Mouse (Mus musculus): ENCODE data around the gene Slc5a2. TPM values are rescaled to one million over a fixed set of nuclear protein-coding genes. Genes with fewer than 3 reads are reported as not detected.

The Slc5a2 gene
- polyA plus RNA-seq, 1 experiment from 2014 or later = not detected

- H3K9ac ChIP-seq (replicated peaks) = no peak overlapping the region
- H3K9me3 ChIP-seq = no peaks in the 10 kb centered on the region
- 69% methylated on average over 4 of the region's 4 CpGs for WGBS
- H3K36me3 ChIP-seq = no peaks in the 10 kb centered on the region
- no peaks in the 10 kb centered on the region for H3K4me1 ChIP-seq (replicated peaks)
- no peak overlapping the region for H3K27ac ChIP-seq
- H3K4me2 ChIP-seq = no peak overlapping the region
- H3K27me3 ChIP-seq = no peaks in the 10 kb centered on the region
- H3K4me3 ChIP-seq (replicated peaks) = no peak overlapping the region
- ATAC-seq (ENCODE audit: insufficient number of reproducible peaks, insufficient read depth, low FRiP score, low TSS enrichment, low read depth) = no peak
Observed at GRCm38 (mm10) chr7:128317011-128317410, 51.6 kb downstream of the Slc5a2 start.

- Histone ChIP-seq H3K9me3 (no peaks in the 10 kb centered on the region), H3K4me1 (replicated peaks) (no peaks in the 10 kb centered on the region), H3K4me3 (replicated peaks) (no peak overlapping the region), H3K4me2 (no peak overlapping the region), H3K9ac (replicated peaks) (no peak overlapping the region), H3K36me3 (no peaks in the 10 kb centered on the region), H3K27ac (no peak overlapping the region), H3K27me3 (no peaks in the 10 kb centered on the region)
- WGBS = 84% methylated on average over 7 of the region's 7 CpGs
- ATAC-seq (ENCODE audit: insufficient number of reproducible peaks, insufficient read depth, low FRiP score, low TSS enrichment, low read depth) = no peak
Observed at GRCm38 (mm10) chr7:128319140-128319539, 53.7 kb downstream of the Slc5a2 start.

GRCm38 (mm10) chr7:128320219-128320816 lies 54.9 kb downstream of the Slc5a2 start:
- Histone ChIP-seq H3K9ac (replicated peaks) (no peak overlapping the region), H3K4me3 (replicated peaks) (no peak overlapping the region), H3K27ac (no peak overlapping the region), H3K4me1 (replicated peaks) (no peaks in the 10 kb centered on the region), H3K4me2 (no peak overlapping the region), H3K27me3 (no peaks in the 10 kb centered on the region), H3K9me3 (no peaks in the 10 kb centered on the region), H3K36me3 (no peaks in the 10 kb centered on the region)
- 80% methylated on average over 2 of the region's 2 CpGs for whole genome bisulfite sequencing
- ATAC-seq (ENCODE audit: insufficient number of reproducible peaks, insufficient read depth, low FRiP score, low TSS enrichment, low read depth) = no peak

- Histone ChIP-seq H3K27me3 (no peaks in the 10 kb centered on the region), H3K4me3 (replicated peaks) (no peak overlapping the region), H3K9ac (replicated peaks) (no peak overlapping the region), H3K36me3 (no peaks in the 10 kb centered on the region), H3K4me2 (no peak overlapping the region), H3K4me1 (replicated peaks) (no peaks in the 10 kb centered on the region), H3K27ac (no peak overlapping the region), H3K9me3 (no peaks in the 10 kb centered on the region)
- 46% methylated on average over 7 of the region's 7 CpGs for WGBS
- no peak for ATAC-seq (ENCODE audit: insufficient number of reproducible peaks, insufficient read depth, low FRiP score, low TSS enrichment, low read depth)
Observed at GRCm38 (mm10) chr7:128321260-128321659, 55.8 kb downstream of the Slc5a2 start.

Small RNAs within 50 kb of the gene (microRNA-seq; reads per million reads assigned to microRNA genes)
- gene Mir3103 = 0.70 reads per million

Other genes with a start within 250 kb of the Slc5a2 start
- gene Itgam, start 203.0 kb upstream of the Slc5a2 start, polyA plus RNA-seq (2016; fragmentation: Nextera tagmentation; extraction: Ambion mirVana) = 0.64 and 0.89 TPM in 2 replicates
- not detected in 2 replicates for gene Gm49368, start 203.0 kb upstream of the Slc5a2 start, polyA plus RNA-seq (2016; fragmentation: Nextera tagmentation; extraction: Ambion mirVana)
- not detected in 2 replicates for gene Itgax, start 136.1 kb upstream of the Slc5a2 start, polyA plus RNA-seq (2016; fragmentation: Nextera tagmentation; extraction: Ambion mirVana)
- not detected in 2 replicates for gene Itgad, start 111.3 kb upstream of the Slc5a2 start, polyA plus RNA-seq (2016; fragmentation: Nextera tagmentation; extraction: Ambion mirVana)
- gene Cox6a2, start 59.3 kb upstream of the Slc5a2 start, polyA plus RNA-seq (2016; fragmentation: Nextera tagmentation; extraction: Ambion mirVana) = 6.8 and 10.4 TPM in 2 replicates
- 16.2 and 17.9 TPM in 2 replicates for gene Armc5, start 28.3 kb upstream of the Slc5a2 start, polyA plus RNA-seq (2016; fragmentation: Nextera tagmentation; extraction: Ambion mirVana)
- 9.9 and 10.1 TPM in 2 replicates for gene 9130023H24Rik, start 27.6 kb upstream of the Slc5a2 start, polyA plus RNA-seq (2016; fragmentation: Nextera tagmentation; extraction: Ambion mirVana)
- gene Tgfb1i1, start 18.8 kb upstream of the Slc5a2 start, polyA plus RNA-seq (2016; fragmentation: Nextera tagmentation; extraction: Ambion mirVana) = 22.3 and 27.7 TPM in 2 replicates
- gene BC017158, start 32.5 kb downstream of the Slc5a2 start, polyA plus RNA-seq (2016; fragmentation: Nextera tagmentation; extraction: Ambion mirVana) = 22.5 and 28.0 TPM in 2 replicates
- 7.9 and 8.3 TPM in 2 replicates for gene Rgs10, start 153.1 kb downstream of the Slc5a2 start, polyA plus RNA-seq (2016; fragmentation: Nextera tagmentation; extraction: Ambion mirVana)
- gene Tial1, start 196.1 kb downstream of the Slc5a2 start, polyA plus RNA-seq (2016; fragmentation: Nextera tagmentation; extraction: Ambion mirVana) = 35.5 and 36.0 TPM in 2 replicates

Data from limb, embryonic 12.5 days (tissue).